Mouse (Mus musculus): ENCODE measurements around the gene Zswim1.

Gene Zswim1

GRCm38 (mm10) chr2:164822636-164823165 is at the start of gene Zswim1:
Gene Zswim1, plus strand, starts transcription at chr2:164822686.
- DNase-seq = peak; percentile 100

GRCm38 (mm10) chr2:164773229-164773988 is 49.1 kb upstream of the Zswim1 start:
- no peak for DNase-seq

DNA sequence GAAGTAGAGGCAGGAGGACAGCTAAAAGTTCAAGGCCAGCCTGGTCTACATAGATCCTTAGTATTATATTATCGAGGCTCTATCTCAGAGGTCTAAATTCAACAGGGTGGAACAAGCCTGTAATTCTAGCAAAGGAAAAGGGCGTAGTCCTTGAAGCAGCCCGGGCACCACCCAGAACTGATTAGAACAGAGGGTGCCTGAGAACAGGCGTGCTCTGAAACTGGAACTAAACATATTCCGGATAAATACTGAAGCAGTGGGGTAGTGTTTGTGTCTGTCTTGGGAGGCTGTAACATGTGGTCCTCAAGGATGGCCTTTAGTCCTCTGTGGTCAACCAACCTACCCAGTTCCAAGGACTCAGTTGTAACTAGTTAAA is 48.5 kb upstream of the Zswim1 start:
- DNase-seq = no peak

DNA sequence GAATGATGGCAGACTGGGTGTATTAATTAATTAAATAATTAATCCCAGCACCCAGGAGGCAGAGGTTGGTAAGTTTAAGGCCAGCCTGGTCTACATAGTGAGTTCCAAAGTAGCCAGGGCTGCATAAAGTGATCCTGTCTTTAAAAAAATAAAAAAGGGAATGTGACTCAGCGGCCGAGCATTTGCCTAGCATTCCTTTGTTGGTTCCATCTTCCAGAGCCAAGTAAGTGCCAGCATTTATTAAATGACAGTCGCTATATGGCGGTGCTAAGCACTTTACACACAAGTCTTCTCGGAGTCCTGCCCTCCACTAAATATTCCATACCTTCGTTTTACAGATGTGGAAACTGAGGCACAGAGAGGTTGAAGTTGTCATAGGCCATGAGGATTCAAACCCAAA is 46.4 kb upstream of the Zswim1 start:
- DNase-seq = no peak

- no peak for DNase-seq
Observed at GRCm38 (mm10) chr2:164776801-164777200, 45.7 kb upstream of the Zswim1 start.

GRCm38 (mm10) chr2:164777246-164778014 is 45.1 kb upstream of the Zswim1 start:
- no peak for DNase-seq

DNA sequence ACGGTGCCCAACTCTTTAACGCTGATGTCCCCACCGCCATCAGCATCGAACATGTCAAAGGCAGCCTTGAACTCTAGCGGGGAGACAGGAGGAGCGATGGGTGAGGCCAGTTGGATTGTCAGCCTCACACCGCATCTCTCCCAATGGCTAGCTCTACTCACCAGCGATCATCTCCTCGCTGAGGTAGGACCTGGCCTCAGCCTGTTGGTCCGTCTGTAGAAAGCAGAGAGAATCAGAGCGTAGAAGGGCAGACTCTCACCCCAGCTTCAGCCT is 44.5 kb upstream of the Zswim1 start:
- DNase-seq = no peak

DNA sequence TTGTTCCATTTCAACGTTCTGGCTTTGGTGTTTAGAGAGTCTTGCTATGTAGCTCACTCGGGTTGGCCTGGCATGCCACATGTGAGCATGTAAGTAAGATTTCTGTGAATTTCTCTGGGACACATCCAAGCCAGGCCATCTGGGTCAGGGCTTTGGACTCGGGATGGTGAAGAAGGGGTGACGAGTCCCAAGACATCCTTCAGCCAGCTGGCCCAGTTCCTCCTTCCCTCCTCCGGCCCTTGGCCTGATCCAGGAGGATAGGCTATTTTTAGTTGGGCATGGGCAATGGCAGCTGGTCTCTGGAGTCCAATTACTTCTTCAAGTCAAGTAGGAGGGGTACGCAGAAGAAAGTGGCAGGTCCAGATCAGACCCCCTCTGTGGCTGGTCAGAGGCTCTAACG is 43.7 kb upstream of the Zswim1 start:
- no peak for DNase-seq

- DNase-seq = no peak
Observed at GRCm38 (mm10) chr2:164779481-164780086, 42.9 kb upstream of the Zswim1 start, which contains the start of gene Tnnc2. Gene Tnnc2, minus strand, starts transcription at chr2:164779967.

DNA sequence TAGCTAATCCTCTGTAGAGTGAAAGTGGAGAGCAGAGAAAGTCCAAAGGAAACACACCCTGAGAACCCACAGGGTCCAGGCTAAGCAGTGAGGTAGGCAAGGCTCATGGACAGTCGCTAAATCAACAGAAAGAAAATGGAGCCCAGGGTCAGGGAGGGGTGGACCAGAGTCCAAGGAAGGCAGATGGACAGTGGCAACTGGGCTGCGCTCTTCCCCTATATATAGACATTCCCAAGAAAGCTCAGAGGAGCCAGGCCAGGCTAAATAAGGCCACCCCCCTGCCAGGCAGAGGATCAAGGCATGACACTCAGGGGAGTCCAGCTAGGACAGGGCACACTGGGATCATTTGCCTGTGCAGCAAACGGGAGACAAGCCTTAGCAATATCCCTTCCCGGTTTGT is 40.6 kb upstream of the Zswim1 start:
- DNase-seq = no peak

- DNase-seq = peak in 1 of 2 experiments; percentile 19
Observed at GRCm38 (mm10) chr2:164783926-164784581, 38.4 kb upstream of the Zswim1 start.

DNA sequence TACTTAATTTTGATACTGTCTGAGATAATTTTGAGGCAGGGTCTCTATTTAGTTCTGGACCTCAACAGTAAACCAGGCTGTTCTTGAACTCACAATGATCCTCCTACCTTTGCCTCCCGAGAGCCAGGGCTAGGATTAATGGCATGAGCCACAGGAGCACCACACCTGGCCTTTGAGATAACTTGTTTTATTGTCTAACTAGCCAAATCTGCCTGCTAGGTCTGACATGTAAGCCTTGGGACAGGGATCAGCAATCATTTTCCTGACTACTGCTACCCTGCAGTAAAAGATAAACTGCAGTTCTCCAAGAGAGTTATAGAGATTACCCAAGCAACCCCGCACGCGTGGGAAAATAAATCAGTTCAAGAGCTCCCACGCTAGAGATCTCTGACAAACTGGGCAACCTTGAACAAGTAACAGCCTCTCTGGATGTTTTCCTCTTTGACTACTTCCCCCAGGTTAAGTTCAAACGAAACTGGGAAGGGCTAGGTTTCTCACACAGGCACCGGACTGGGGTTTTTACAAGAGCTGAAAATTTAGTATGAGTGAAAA is 37.5 kb upstream of the Zswim1 start:
- no peak for DNase-seq

DNA sequence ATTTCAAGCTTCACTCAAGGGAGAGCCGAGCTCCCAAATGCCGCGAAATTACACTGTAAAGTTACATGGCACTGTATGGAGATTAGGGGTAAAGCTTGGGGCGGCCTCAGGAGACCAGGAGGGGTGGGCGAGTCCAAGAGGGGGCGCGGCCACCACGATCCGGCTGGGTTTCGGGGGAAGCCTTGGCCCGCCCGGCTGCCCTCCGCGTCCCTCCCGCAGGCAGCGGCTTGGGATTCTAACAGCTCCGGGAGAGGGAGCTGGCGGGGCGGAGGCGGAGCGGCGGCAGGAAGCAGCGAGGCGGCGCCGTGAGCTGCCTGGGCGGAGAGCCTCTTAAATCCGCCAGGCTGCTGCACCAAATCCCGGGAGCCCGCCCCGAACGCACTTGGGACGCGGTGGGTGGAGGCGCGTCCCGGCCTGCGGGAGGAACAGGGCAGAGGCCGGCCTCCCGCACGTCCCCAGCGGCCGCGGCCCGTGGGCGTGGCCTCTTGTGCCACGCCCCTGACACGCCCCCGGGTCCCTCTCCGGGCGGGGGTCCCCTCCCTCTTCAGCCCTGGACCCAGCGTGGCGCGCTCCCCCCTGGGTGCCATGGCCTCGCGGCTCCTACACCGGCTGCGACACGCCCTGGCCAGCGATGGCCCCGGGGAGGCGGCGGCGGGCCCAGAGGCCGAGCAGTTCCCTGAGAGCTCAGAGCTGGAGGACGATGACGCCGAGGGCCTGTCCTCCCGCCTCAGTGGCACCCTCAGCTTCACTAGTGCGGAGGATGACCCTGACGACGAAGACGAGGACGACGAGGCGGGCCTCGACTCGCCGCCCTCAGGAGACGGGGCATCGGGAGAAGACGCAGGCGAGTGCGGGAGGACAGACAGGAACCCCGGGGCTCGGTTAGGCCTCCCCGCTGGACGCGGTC is 36.8 kb upstream of the Zswim1 start, which contains the start of gene Snx21:
Snx21 (plus strand) TSS at position 343 of the 907 bp plus-strand sequence.
- peak; percentile 88 to 93 for DNase-seq

GRCm38 (mm10) chr2:164786388-164786885 is 36.0 kb upstream of the Zswim1 start:
- peak in 1 of 2 experiments; percentile 26 for DNase-seq

DNA sequence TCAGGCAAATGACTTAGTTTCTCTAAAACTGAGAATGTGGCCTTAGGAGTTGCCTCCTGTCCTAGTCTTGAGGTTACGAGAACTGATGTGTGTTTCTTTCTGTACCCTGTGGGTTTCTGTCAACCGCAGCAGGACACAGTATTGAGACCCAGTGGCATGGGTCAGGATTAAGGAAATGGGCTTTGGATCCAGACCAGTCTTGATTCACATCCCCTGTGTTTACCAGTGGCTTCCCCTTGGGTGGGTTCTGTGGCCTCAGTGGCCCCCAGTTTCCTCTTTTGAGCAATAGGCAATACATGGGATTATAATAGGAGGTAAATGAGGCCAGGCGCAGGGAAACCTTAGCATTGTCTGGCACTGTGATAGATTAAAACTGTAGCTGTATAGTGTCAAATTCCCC is 35.5 kb upstream of the Zswim1 start:
- no peak for DNase-seq

DNA sequence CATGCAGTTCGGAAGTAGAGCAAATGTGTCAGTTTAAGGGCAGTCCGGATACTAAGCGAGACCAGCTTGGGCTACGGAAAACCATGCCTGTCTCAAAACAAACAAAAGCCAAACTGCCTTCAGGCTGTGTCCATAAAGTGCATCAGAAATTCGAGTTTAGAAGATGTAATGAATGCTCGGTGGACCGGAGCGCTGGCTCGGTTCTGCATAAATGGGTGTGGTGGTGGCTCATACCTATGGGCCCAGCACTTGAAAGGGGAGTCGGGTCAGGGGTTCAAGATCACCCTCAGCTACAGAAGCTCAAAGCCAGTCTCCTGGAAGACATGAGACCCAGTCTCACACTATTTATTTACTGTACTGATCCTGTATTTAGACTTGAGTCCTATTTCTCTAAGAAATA is 34.7 kb upstream of the Zswim1 start:
- peak in 1 of 2 experiments; percentile 16 for DNase-seq

DNA sequence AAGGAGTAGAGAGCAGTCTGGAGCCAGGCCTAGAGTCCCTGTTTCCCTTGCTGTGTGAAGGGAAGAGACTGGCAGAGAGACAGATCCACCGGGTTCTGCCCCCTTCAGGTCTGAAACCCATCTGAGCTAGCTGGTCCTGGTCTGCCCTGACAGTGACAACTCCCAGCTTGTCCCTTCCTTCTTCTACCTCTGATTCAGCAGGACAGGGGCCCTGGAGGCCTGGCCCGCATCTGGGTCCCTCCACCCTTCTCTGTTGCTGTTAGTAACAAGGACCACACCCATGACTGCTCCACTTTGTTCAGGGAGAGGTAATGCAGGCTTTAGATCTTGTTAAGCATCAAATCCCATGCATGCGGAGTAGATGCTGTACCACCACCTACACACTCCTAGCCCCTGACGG is 34.1 kb upstream of the Zswim1 start:
- no peak for DNase-seq

- no peak for DNase-seq
Observed at GRCm38 (mm10) chr2:164790451-164790850, 32.0 kb upstream of the Zswim1 start.

GRCm38 (mm10) chr2:164791841-164792261 is 30.6 kb upstream of the Zswim1 start:
- DNase-seq = no peak

DNA sequence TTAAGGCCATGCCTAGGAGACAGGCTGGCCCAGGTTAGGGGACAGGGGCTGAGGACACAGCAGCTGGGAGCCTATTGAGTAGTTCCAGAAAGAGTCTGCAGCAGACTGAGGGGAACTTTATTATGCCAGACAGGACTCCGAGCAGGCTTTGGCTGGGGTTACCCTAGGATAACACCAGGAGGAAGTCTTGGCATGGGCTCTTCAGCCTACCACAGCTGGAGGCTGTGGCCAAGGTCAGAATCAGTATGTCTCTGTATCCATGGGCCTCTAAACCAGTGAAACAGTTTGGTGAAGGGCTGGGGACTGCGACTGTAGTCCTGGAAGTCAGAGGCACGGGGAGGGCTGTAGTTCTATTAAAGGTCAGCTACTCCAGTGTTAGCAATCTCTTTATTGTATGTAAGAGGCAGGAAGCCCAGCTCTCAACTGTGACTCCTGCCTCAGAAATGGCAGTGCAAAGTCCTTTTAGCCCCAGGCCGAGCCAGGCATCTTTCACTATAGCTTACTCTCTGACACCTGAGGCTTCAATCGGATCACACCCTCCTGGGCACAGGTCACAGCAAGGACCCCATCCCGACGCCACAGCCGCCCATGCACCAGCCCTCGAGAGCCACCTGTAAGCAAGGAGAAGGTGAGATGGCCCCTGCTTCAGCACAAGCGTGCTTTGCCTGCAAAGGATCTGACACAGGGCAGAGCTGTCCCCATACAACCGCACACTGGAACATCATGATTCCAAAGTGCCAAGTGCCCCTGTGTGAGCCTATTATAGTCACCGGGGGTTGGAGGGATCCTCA is 29.9 kb upstream of the Zswim1 start:
- DNase-seq = no peak

DNA sequence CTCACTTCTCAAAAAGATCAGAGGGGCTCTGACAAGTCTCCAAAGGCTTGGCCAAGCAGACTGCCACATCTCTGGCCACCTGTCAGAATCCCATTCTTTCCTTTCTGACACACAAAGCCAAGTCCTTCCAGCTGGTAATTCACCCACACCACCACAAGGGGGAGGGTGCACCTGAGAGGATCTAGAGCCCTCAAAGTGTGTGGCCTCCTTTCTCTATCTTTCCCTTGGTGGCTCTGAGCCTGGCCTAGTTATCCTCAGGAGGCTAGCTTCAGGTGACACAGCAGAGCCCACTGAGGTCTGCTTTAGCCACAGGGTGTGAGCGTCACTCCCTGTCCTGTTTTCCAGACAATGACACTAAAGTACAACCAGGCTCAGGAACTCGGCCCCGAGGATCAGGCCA is 29.2 kb upstream of the Zswim1 start:
- DNase-seq = peak; percentile 78 to 82

Data from kidney, postnatal 4 days (tissue).